Mouse (Mus musculus) MEL (cell line): ENCODE results near the gene Mpnd. TPM values are rescaled to one million over a fixed set of nuclear protein-coding genes. Genes with fewer than 3 reads are reported as not detected.

Source experiments
- DNase-seq: peaks from one replicate; pipeline ENCODE4 v3.0.0; 2011; ENCODE audit warnings: low read depth, low spot score
- H3K27ac ChIP-seq: 2 replicates; pipeline ENCODE4 v1.5.1; 2012; ENCODE audit warnings: low read depth, mild to moderate bottlenecking, control low read depth, low read length, moderate library complexity; ENCODE audit not compliant: control insufficient read depth
- H3K27me3 ChIP-seq, 2 experiments: fragments of 150-350 bp in 1 of 2; sonication (generic) in 1 of 2; 2 replicates each; pipeline ENCODE4 v1.6.1; 2012; ENCODE audit warnings: low read length in 2 of 2, mild to moderate bottlenecking in 2 of 2, improper control_type of control experiment in 1 of 2, moderate library complexity in 1 of 2; ENCODE audit not compliant: insufficient read depth in 2 of 2, control insufficient read depth in 1 of 2
- H3K36me3 ChIP-seq, 2 experiments: 2 replicates each; pipeline ENCODE4 v1.6.1; 2012 to 2014; ENCODE audit warnings: low read length in 2 of 2, improper control_type of control experiment in 1 of 2, inconsistent platforms in 1 of 2, mild to moderate bottlenecking in 1 of 2; ENCODE audit not compliant: insufficient read depth in 2 of 2, control insufficient read depth in 1 of 2
- H3K4me1 ChIP-seq, 2 experiments: fragments of 150-350 bp in 1 of 2; sonication (generic) in 1 of 2; 2 replicates each; pipeline ENCODE4 v1.6.1; 2012; ENCODE audit warnings: low read length in 2 of 2, improper control_type of control experiment in 1 of 2, mild to moderate bottlenecking in 1 of 2; ENCODE audit not compliant: insufficient read depth in 2 of 2, control insufficient read depth in 1 of 2
- H3K4me3 ChIP-seq, 2 experiments: fragments of 150-350 bp in 1 of 2; sonication (generic) in 1 of 2; 2 replicates each; pipeline ENCODE4 v1.5.1; 2012; ENCODE audit warnings: low read depth in 2 of 2, low read length in 2 of 2, mild to moderate bottlenecking in 2 of 2, moderate library complexity in 2 of 2, control low read depth in 1 of 2, improper control_type of control experiment in 1 of 2; ENCODE audit not compliant: control insufficient read depth in 1 of 2, insufficient read depth in 1 of 2
- H3K79me2 ChIP-seq: 2 replicates; pipeline ENCODE4 v1.6.1; 2012; ENCODE audit warnings: mild to moderate bottlenecking, low read length, moderate library complexity; ENCODE audit not compliant: control insufficient read depth, poor library complexity, insufficient read depth
- H3K9ac ChIP-seq: 2 replicates; pipeline ENCODE4 v1.6.1; 2012; ENCODE audit warnings: low read depth, mild to moderate bottlenecking, control low read depth, low read length, moderate library complexity; ENCODE audit not compliant: control insufficient read depth, poor library complexity, severe bottlenecking
- H3K9me3 ChIP-seq: fragments of 150-350 bp; sonication (generic); replicated peaks from 2 replicates; pipeline ENCODE4 v1.6.1; 2012; ENCODE audit warnings: mild to moderate bottlenecking, low read length, improper control_type of control experiment, moderate library complexity; ENCODE audit not compliant: insufficient read depth
- CHD1 ChIP-seq: IDR thresholded peaks from 2 replicates; pipeline ENCODE4 v1.6.1; 2012; ENCODE audit warnings: low read depth, mild to moderate bottlenecking, inconsistent platforms, low read length, improper control_type of control experiment
- CTCF ChIP-seq, 3 experiments: IDR thresholded peaks in 2 of 3; conservative IDR thresholded peaks in 1 of 3; 2 replicates each; pipeline ENCODE4 v1.5.1; 2011 to 2012; ENCODE audit warnings: low read length in 3 of 3, low read depth in 2 of 3, mild to moderate bottlenecking in 2 of 3, improper control_type of control experiment in 1 of 3, inconsistent platforms in 1 of 3, mixed read lengths in 1 of 3, moderate library complexity in 1 of 3; ENCODE audit not compliant: control insufficient read depth in 1 of 3, insufficient read depth in 1 of 3, poor library complexity in 1 of 3, severe bottlenecking in 1 of 3
- E2F4 ChIP-seq: IDR thresholded peaks from 2 replicates; pipeline ENCODE4 v1.6.1; 2011; ENCODE audit warnings: low read depth, low read length, improper control_type of control experiment, borderline replicate concordance
- ELF1 ChIP-seq: IDR thresholded peaks from 2 replicates; pipeline ENCODE4 v1.6.1; 2014; ENCODE audit warnings: low read depth, mild to moderate bottlenecking, inconsistent platforms, low read length, improper control_type of control experiment, moderate library complexity
- GABPA ChIP-seq: IDR thresholded peaks from 2 replicates; pipeline ENCODE4 v1.6.1; 2012; ENCODE audit warnings: low read depth, mild to moderate bottlenecking, inconsistent platforms, low read length, improper control_type of control experiment, moderate library complexity
- GATA1 ChIP-seq: IDR thresholded peaks from 2 replicates; pipeline ENCODE4 v1.6.1; 2011; ENCODE audit warnings: low read depth, low read length, improper control_type of control experiment
- HCFC1 ChIP-seq: IDR thresholded peaks from 2 replicates; pipeline ENCODE4 v1.6.1; 2012; ENCODE audit warnings: low read depth, mild to moderate bottlenecking, inconsistent platforms, low read length, improper control_type of control experiment, moderate library complexity
- JUND ChIP-seq: IDR thresholded peaks from 2 replicates; pipeline ENCODE4 v1.6.1; 2011; ENCODE audit warnings: low read depth, mild to moderate bottlenecking, improper control_type of control experiment, low read length
- KAT2A ChIP-seq: conservative IDR thresholded peaks from 2 replicates; pipeline ENCODE4 v1.6.1; 2012; ENCODE audit warnings: low read depth, low read length, improper control_type of control experiment, inconsistent platforms
- MAFK ChIP-seq: IDR thresholded peaks from 2 replicates; pipeline ENCODE4 v1.6.1; 2011; ENCODE audit warnings: low read depth, mild to moderate bottlenecking, low read length, improper control_type of control experiment, borderline replicate concordance
- MAX ChIP-seq: IDR thresholded peaks from 2 replicates; pipeline ENCODE4 v1.6.1; 2011; ENCODE audit warnings: low read length, improper control_type of control experiment
- MAZ ChIP-seq: IDR thresholded peaks from 2 replicates; pipeline ENCODE4 v1.6.1; 2012; ENCODE audit warnings: low read depth, mild to moderate bottlenecking, inconsistent platforms, low read length, improper control_type of control experiment
- MYB ChIP-seq: IDR thresholded peaks from 2 replicates; pipeline ENCODE4 v1.6.1; 2011; ENCODE audit warnings: mild to moderate bottlenecking, low read depth, low read length, improper control_type of control experiment
- NELFE ChIP-seq: IDR thresholded peaks from 2 replicates; pipeline ENCODE4 v1.6.1; 2011; ENCODE audit warnings: low read depth, low read length, improper control_type of control experiment
- NRF1 ChIP-seq: IDR thresholded peaks from 2 replicates; pipeline ENCODE4 v1.6.1; 2014; ENCODE audit warnings: low read depth, mild to moderate bottlenecking, inconsistent platforms, low read length, improper control_type of control experiment, moderate library complexity; ENCODE audit not compliant: poor library complexity, insufficient read depth, severe bottlenecking
- POLR2A ChIP-seq, 2 experiments: IDR thresholded peaks; 2 replicates each; pipeline ENCODE4 v1.6.1; 2011 to 2012; ENCODE audit warnings: low read length in 2 of 2, mild to moderate bottlenecking in 2 of 2, control low read depth in 1 of 2, improper control_type of control experiment in 1 of 2, low read depth in 1 of 2, moderate library complexity in 1 of 2; ENCODE audit not compliant: control insufficient read depth in 1 of 2, insufficient read depth in 1 of 2, poor library complexity in 1 of 2
- POLR2AphosphoS2 ChIP-seq: IDR thresholded peaks from 2 replicates; pipeline ENCODE4 v1.6.1; 2011; ENCODE audit warnings: low read length, improper control_type of control experiment
- POLR2AphosphoS5 ChIP-seq: IDR thresholded peaks from 2 replicates; pipeline ENCODE4 v1.6.1; 2012; ENCODE audit warnings: low read depth, borderline replicate concordance, mild to moderate bottlenecking, inconsistent platforms, low read length, moderate library complexity, mixed read lengths
- SIN3A ChIP-seq: IDR thresholded peaks from 2 replicates; pipeline ENCODE4 v1.6.1; 2012; ENCODE audit warnings: low read length, improper control_type of control experiment, inconsistent platforms
- TAL1 ChIP-seq: IDR thresholded peaks from 2 replicates; pipeline ENCODE4 v1.6.1; 2012; ENCODE audit warnings: mild to moderate bottlenecking, inconsistent platforms, low read length, moderate library complexity, mixed read lengths
- USF1 ChIP-seq: IDR thresholded peaks from 2 replicates; pipeline ENCODE4 v1.6.1; 2014; ENCODE audit warnings: low read depth, mild to moderate bottlenecking, inconsistent platforms, low read length, improper control_type of control experiment, moderate library complexity
- ZC3H11A ChIP-seq: IDR thresholded peaks from 2 replicates; pipeline ENCODE4 v1.6.1; 2012; ENCODE audit warnings: low read depth, mild to moderate bottlenecking, inconsistent platforms, low read length, improper control_type of control experiment
- ZKSCAN1 ChIP-seq: IDR thresholded peaks from 2 replicates; pipeline ENCODE4 v1.6.1; 2012; ENCODE audit warnings: low read depth, mild to moderate bottlenecking, inconsistent platforms, low read length, improper control_type of control experiment, moderate library complexity
- ZMIZ1 ChIP-seq: IDR thresholded peaks from 2 replicates; pipeline ENCODE4 v1.6.1; 2012; ENCODE audit warnings: low read depth, mild to moderate bottlenecking, inconsistent platforms, low read length, improper control_type of control experiment, moderate library complexity
- ZNF384 ChIP-seq: IDR thresholded peaks from 2 replicates; pipeline ENCODE4 v1.6.1; 2012; ENCODE audit warnings: low read depth, mild to moderate bottlenecking, inconsistent platforms, low read length, improper control_type of control experiment
- polyA plus RNA-seq, 2 experiments: library from polyadenylated mRNA; stranded (reverse) in 1 of 2; unstranded in 1 of 2; fragments of >175 nt in 1 of 2; fragments of >200 nt in 1 of 2; gene quantifications; 2 replicates each; pipeline versions ENCODE4 v1.2.1 to v1.2.4; 2012; ENCODE audit warnings: low replicate concordance in 2 of 2, low read depth in 1 of 2; ENCODE audit not compliant: insufficient read length in 2 of 2, insufficient read depth in 1 of 2, missing spikeins in 1 of 2
- total RNA-seq: library from RNA; depleted of rRNA; stranded (reverse); fragments of 300-350 nt; gene quantifications from 2 replicates; pipeline ENCODE4 v1.2.3, GENCODE M21; 2012

Gene Mpnd
- total and polyA plus RNA-seq, 3 experiments: 3.9 to 18.3 TPM; not detected in 1

DNA sequence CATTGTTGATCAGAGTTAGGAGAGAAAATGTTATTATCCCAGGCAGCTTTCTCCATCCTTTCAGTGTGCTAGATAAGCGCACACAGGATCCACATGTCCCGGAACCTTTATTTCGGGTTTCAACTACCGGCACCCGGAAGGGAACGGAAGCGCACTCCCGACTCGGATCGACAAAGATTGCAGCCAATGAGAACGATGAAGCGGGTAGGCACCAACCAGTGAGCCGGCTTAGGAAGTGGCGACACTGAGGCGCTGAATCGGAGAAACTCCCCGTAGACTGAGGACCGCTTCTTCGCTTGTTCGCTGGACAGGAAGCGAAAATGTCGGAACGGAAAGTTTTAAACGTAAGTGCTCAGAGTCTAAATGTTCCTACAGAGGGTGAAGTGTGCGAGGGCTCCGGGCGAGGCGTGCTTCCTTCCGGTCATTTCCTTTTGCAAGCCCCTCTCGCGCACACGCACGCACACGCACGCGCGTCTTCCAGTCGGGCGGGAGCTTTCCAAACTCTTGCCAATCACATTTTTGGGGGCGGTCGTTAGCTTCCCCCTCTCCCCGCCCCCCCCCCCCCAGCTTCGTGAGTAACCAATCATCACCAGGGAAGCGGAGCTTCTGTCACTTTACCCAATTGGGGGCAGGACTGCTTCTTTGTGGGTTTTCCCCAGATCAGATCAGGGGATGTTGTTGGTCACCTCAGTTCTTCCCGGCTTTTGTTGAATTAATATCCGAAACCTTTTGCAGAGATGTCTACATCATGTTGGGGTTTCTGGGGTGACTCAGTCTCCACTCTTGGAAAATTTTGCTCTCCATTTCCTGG is 46.4 kb upstream of the Mpnd start, which contains the start of gene Yju2 (continued):
- TF ChIP-seq KAT2A (no peak; the same call in 1 of the 2 replicates), USF1 (peak; percentile 35; the same call in 1 of the 2 replicates), GATA1 (peak; percentile 66; the same call in 1 of the 2 replicates), MAFK (no peak), ELF1 (peak; percentile 83), GABPA (no peak), POLR2AphosphoS5 (no peak; the same call in 1 of the 2 replicates), POLR2AphosphoS2 (peak; percentile 63), ZKSCAN1 (no peak), POLR2A (IDR thresholded peaks at IDR 0.05; ENCODE audit: control insufficient read depth in 1 of 2, insufficient read depth in 1 of 2, low read depth in 1 of 2, low read length in 2 of 2, poor library complexity in 1 of 2) (peak; percentile 47 to 93; a peak in 3 of 4 replicates), NELFE (peak; percentile 73), CHD1 (0 out of 2 replicates have a peak, but pooled peaks have one; percentile 53)
- TF ChIP-seq, all 39 proteins: peak for 19

DNA sequence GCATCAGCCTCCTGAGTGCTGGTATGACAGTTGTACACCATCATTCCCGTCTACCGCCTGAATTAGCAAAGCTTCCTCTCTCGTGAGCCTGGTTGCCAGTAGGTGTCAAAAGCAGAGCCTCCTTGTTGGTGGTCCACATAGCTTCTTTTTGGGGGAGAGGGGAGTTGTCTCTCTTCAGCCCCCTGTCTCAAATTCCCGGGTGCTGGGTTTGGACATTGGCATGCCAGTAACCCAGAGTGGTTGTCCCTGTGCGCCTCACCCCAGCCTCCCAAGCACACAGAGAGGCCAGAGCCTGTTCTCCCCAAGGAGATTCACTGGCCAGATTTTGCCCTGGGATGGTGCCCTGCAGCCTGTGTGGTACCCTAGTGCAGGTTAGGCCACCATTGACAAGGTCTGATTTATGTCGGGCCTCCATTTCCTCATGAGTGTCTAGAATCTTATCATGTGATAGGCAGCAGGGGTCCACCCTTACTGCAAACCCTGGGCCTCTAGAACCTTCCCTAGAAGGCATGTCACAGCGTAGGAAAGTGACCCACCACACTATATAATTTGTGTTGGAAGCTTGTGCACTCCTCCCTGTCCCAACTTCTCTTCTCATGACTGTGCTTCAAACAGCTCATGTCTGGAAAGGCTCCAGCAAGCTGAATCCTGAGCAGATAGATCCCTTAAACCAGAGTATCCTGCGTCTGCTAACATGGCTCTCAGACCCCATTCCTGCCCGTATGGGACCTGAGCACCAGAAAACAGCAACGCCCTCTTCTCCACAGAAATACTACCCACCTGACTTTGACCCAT is 45.4 kb upstream of the Mpnd start:
- no peak for DNase-seq
- Histone ChIP-seq H3K9me3 (no peaks in the 10 kb centered on the region), H3K36me3 (peaks cover 0 to 5% of the 10 kb centered on the region in 2 experiments; a peak in 1 of 4 replicates), H3K4me3 (peak overlapping the region; percentile 61 to 67), H3K4me1 (peaks cover 6 to 15% of the 10 kb centered on the region in 2 experiments; a peak in 3 of 4 replicates), H3K9ac (peak overlapping the region; percentile 62), H3K27me3 (no peaks in the 10 kb centered on the region), H3K79me2 (peaks cover 10% of the 10 kb centered on the region), H3K27ac (no peak overlapping the region)
- TF ChIP-seq SIN3A: no peak
- TF ChIP-seq JUND: no peak
- TF ChIP-seq GABPA: no peak
- no peak for TF ChIP-seq USF1
- no peak for TF ChIP-seq CHD1

DNA sequence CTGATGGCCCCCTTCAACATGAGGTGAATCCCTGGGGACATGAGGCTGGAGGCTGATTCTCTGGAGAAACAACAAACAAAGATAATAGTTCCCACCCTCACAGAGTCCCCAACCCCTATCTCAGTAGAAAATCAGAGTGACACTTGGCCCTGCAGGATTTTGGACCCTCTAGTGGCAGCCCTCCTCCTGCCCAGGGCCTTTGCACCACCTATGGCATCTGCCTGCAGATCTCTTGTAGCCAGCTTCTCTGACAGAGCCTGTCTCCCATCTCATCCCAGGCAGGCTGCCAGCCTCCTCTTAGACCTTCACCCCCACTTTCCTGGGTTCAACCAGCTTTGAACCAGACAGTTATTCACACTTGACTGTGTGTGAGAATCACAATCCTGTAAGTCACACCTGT is 44.7 kb upstream of the Mpnd start:
- H3K79me2 ChIP-seq: peaks cover 10% of the 10 kb centered on the region
- no peak overlapping the region for H3K27ac ChIP-seq
- no peak overlapping the region for H3K9ac ChIP-seq
- TF ChIP-seq MYB (no peak), MAZ (no peak), E2F4 (no peak), NRF1 (no peak), TAL1 (no peak), SIN3A (no peak), HCFC1 (no peak), ZC3H11A (no peak), ZNF384 (no peak), CHD1 (no peak), ZMIZ1 (no peak), MAX (no peak), POLR2A (IDR thresholded peaks at IDR 0.05; ENCODE audit: control insufficient read depth in 1 of 2, insufficient read depth in 1 of 2, low read depth in 1 of 2, low read length in 2 of 2, poor library complexity in 1 of 2) (no peak), CTCF (IDR thresholded peaks at IDR 0.05 in 2 of 3, conservative IDR thresholded peaks at IDR 0.05 in 1 of 3; ENCODE audit: control insufficient read depth in 1 of 3, insufficient read depth in 1 of 3, low read depth in 2 of 3, low read length in 3 of 3, poor library complexity in 1 of 3, severe bottlenecking in 1 of 3) (no peak), POLR2AphosphoS2 (no peak), ZKSCAN1 (no peak), GABPA (no peak)
- H3K27me3 ChIP-seq: no peaks in the 10 kb centered on the region
- peaks cover 6 to 15% of the 10 kb centered on the region in 2 experiments; a peak in 3 of 4 replicates for H3K4me1 ChIP-seq
- no peaks in the 10 kb centered on the region for H3K9me3 ChIP-seq
- no peak for DNase-seq
- no peak overlapping the region for H3K4me3 ChIP-seq
- peaks cover 0 to 5% of the 10 kb centered on the region in 2 experiments; a peak in 1 of 4 replicates for H3K36me3 ChIP-seq
